Mouse (Mus musculus) adrenal gland, postnatal 0 days (tissue): ENCODE measurements around the gene Dbx1. TPM values are rescaled to one million over a fixed set of nuclear protein-coding genes. Genes with fewer than 3 reads are reported as not detected.

ENCODE experiments used
- polyA plus RNA-seq: library from polyadenylated mRNA; unstranded; fragments of >200 nt; fragmentation: Nextera tagmentation; extraction: Ambion mirVana; gene quantifications from 2 replicates; pipeline ENCODE4 v1.2.1, GENCODE M21; 2015

The Dbx1 gene
- 0.06 TPM in 1 of 2 replicates, not detected in the other for polyA plus RNA-seq

DNA sequence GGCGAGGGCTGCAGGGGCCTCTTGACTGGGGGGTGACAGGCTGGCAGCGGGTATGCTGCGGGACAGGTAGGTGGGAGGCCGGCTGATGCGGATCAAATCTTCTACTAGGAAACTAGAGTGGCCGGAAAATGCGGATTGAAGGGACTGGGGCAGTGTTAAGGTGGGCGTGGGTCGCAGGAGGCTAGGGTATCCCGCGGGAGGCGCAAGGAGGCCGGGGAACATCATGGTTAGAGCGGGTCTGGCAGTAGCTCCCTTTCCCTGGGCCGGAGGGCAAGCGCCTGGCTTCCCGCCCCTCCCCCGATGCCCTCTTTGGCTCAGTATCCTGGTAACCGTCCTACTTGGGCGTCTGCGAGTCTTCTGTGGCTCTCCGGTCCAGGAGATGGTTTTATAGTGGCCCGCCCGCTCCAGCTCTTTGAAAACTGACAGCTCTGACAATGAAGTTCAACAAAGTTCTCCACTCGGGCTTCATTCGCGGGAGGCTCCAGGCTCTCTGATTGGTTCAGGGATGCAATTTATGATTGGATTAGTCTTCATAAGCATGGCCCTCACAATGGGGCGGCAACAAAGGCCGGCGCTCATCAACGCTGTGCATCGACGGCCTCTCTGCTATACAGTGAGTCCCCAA, at the start of gene Dbx1:
Gene Dbx1, minus strand, starts transcription at position 359 of the 625 bp plus-strand sequence.

Other genes with a start within 250 kb of the Dbx1 start
- gene Htatip2, start 122.3 kb upstream of the Dbx1 start, polyA plus RNA-seq, result 51.8 and 106 TPM in 2 replicates
- gene Prmt3, start 141.5 kb upstream of the Dbx1 start, polyA plus RNA-seq, result 23.1 and 36.6 TPM in 2 replicates